Mouse (Mus musculus) hindlimb bud, embryonic 11.5 days (tissue): Measurements from ENCODE around the gene Ccl17.

Experiments used
- DNase-seq: peaks from one replicate; pipeline ENCODE4 v3.0.0-alpha.2; 2012; ENCODE audit warnings: low read depth, low spot score; ENCODE audit errors: extremely low spot score

The Ccl17 gene

GRCm38 (mm10) chr8:94810153-94810552, at the start of gene Ccl17:
Ccl17 (plus strand) TSS chr8:94810453.
- no peak for DNase-seq

- DNase-seq, result no peak
Observed at GRCm38 (mm10) chr8:94767035-94767434, 43.2 kb upstream of the Ccl17 start.

- no peak for DNase-seq
Observed at GRCm38 (mm10) chr8:94770945-94771344, 39.3 kb upstream of the Ccl17 start.

GRCm38 (mm10) chr8:94771941-94772670, 38.1 kb upstream of the Ccl17 start, which contains the start of gene Cx3cl1:
Cx3cl1 (plus strand) TSS chr8:94772009.
- DNase-seq, result no peak

GRCm38 (mm10) chr8:94773048-94773447, 37.2 kb upstream of the Ccl17 start:
- DNase-seq, result no peak

GRCm38 (mm10) chr8:94773700-94774171, 36.5 kb upstream of the Ccl17 start:
- DNase-seq, result no peak

GRCm38 (mm10) chr8:94774601-94775000, 35.7 kb upstream of the Ccl17 start:
- DNase-seq, result no peak

- no peak for DNase-seq
Observed at GRCm38 (mm10) chr8:94776346-94776745, 33.9 kb upstream of the Ccl17 start.

- no peak for DNase-seq
Observed at GRCm38 (mm10) chr8:94778036-94778435, 32.2 kb upstream of the Ccl17 start.

- no peak for DNase-seq
Observed at GRCm38 (mm10) chr8:94778473-94778872, 31.8 kb upstream of the Ccl17 start.

- DNase-seq, result no peak
Observed at GRCm38 (mm10) chr8:94778895-94779533, 31.2 kb upstream of the Ccl17 start.

- DNase-seq, result no peak
Observed at GRCm38 (mm10) chr8:94779534-94780294, 30.5 kb upstream of the Ccl17 start.

GRCm38 (mm10) chr8:94780491-94781154, 29.6 kb upstream of the Ccl17 start:
- DNase-seq, result no peak

- DNase-seq, result no peak
Observed at GRCm38 (mm10) chr8:94781155-94781837, 29.0 kb upstream of the Ccl17 start.

GRCm38 (mm10) chr8:94781838-94782235, 28.4 kb upstream of the Ccl17 start:
- no peak for DNase-seq

GRCm38 (mm10) chr8:94783890-94784289, 26.4 kb upstream of the Ccl17 start:
- no peak for DNase-seq

GRCm38 (mm10) chr8:94785247-94785985, 24.8 kb upstream of the Ccl17 start:
- DNase-seq, result no peak

GRCm38 (mm10) chr8:94785995-94786595, 24.2 kb upstream of the Ccl17 start:
- no peak for DNase-seq
